Mouse (Mus musculus): Measurements from ENCODE around the gene Dnajc5g. TPM values are rescaled to one million over a fixed set of nuclear protein-coding genes. Genes with fewer than 3 reads are reported as not detected.

Gene Dnajc5g
- total RNA-seq, 4 experiments from 2014 or later, result not detected

DNA sequence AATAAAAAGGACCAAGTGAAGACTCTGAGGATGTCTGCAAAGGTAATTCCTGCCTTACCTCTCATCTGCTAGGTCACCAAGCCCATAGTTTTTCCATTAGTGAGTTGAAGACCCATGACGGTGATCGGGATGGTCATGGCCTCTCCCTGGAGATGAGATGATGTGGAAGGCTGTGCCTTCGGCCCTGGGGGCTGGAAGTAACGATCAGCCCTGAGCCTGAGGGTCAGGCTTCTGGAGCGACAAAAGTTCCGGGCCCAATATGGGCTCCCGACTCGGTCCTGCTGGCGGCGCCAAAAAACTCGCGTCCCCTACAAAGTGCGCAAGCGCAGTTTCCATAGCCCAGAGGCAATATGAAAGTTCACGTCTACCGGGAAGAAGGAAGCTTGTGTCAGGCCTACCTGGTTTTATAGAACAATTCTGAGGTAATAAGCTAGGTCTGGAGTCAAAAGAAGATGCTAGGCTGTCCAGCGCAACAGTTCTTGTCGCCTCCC lies 2.0 kb downstream of the Dnajc5g start, which contains the start of gene Slc30a3:
Slc30a3 (minus strand) TSS at position 238 of the 491 bp plus-strand sequence.
- DNase-seq (ENCODE audit: low spot score), result no peak

DNA sequence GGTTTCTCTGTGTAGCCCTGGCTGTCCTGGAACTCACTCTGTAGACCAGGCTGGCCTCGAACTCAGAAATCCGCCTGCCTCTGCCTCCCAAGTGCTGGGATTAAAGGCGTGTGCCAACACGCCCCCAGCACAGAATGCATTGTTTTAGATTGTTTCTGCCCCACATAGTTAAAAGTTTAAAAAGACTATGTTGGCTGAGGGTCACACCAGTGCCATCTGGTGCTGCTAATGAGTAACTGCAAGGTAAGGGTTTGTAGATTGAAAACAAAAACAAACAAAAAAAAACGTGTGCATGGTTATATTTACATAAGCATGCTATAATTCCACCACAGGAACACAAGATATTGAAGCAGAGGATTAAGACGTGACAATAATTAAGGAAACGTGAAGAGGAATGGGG lies 4.7 kb downstream of the Dnajc5g start:
- DNase-seq (ENCODE audit: low spot score), result no peak

DNA sequence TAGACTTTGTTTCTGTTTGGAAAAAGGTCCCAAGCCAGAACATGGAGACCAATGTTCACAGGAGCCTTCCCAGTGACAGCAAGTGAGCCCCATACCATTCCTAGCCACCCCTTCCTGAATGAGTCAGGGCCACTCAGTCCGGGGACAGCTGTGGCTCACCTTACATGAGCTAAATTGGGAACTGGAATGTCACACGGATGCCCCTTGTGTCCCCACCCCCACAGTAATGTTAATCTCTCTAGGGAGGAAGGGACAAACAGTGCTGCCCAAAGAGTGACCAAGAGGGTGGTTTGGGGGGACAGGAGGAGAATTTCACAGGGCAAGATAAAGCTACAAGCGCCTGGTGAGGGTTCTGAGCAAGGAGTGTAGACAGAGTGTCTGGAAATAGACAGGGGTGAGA lies 10.3 kb downstream of the Dnajc5g start, which contains the start of gene Trim54:
Trim54 (plus strand) TSS at position 359 of the 400 bp plus-strand sequence.
- peak; percentile 63 for DNase-seq (ENCODE audit: low spot score)

DNA sequence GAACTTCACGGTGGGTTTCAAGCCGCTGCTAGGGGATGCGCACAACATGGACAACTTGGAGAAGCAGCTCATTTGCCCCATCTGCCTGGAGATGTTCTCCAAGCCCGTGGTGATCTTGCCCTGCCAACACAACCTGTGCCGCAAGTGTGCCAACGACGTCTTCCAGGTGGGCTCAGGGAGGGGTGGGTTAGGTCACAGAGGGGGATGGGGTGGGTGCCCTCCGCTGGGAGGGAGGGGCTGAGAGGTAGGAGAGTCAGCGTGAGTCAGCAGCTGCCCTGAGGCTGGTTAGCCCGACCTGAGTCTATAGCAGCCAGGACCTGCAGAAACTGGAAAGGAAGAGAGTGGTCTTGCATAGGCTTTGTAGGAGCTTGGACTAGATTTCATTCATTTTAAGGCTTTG lies 10.8 kb downstream of the Dnajc5g start:
- DNase-seq (ENCODE audit: low spot score), result no peak

DNA sequence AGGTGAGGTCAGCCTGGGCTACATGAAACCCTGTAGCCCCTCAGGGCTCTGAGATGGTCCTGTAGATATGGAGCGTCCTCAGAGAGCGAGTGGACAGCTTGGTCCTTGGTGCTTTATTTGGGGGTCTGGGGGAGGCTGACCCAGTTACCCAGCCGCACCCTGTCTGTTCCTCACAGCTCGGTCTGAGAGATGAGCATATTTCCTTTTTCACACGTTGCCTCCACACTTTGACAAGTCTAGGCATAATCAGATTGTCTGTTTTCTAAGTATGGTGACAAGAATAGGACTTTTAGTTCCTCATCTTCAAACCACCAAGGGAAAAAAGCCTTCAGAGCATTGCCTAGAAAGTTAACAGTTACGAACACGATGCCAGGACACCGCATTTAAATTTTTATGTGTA lies 15.0 kb downstream of the Dnajc5g start:
- DNase-seq (ENCODE audit: low spot score), result no peak

DNA sequence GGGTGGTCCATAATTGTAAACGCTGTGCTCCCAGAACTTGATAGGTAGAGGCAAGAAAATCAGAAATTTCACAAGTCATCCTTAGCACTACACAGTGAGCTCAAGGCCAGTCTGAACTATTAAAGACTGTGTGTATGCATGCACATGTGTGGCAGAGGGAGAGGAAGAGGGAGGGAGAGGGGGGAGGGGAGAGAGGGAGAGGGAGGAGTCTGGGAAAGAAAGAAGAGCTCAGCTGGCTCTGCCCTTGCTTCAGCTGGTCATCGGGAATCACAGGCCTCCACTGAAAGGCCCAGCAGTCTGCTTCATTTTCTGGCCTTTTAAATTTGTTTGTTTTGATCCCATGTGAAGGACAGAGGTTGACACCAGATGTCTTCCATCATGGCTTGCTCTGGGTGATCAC lies 17.4 kb downstream of the Dnajc5g start:
- no peak for DNase-seq (ENCODE audit: low spot score)

DNA sequence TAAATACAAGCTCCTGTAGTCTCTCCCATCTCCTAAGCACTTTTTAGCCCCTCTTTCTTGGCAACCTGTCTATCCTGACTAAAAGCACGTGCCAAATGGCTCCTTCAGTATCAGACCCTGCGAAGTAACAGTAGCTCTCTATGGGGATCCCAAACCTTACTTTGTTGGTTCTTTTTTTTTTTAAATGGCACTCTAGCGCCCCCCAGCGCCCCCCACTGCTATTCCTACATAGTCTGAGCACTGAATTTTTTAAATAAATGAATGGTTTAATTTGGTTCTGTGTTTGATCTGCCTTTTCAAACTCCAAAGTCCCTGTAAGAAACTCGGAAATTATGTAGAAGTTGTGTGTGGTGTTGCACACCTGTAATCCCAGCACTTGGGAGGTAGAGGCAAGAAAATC lies 20.0 kb downstream of the Dnajc5g start:
- no peak for DNase-seq (ENCODE audit: low spot score)

DNA sequence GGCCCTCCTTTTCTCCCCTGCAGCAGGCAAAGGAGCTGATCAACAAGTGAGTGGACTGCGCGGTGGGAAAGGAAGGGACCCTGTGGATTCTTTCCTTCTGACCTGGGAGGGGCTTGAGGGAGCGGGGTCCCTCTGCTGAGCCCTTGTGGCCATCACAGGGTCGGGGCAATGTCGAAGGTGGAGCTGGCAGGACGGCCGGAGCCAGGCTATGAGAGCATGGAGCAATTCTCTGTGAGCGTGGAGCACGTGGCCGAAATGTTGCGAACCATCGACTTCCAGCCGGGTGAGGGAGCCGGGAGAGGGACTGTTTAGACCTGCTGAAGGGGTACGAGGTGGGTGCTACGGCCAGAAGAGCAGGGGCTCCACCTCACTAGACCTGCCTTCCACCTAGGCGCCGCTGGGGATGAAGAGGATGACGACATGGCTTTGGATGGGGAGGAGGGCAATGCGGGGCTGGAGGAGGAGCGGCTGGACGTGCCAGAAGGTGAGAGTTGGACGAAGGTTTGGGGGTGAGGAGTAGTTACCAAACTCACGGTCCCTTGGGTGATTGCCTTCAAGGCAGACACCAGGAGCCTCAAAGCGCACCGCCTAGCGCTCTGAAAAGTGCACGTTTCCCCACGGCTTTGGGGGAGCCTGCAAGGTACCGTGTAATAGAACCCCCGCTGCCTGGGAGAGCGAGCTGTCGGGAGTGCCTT lies 30.8 kb downstream of the Dnajc5g start:
- no peak for DNase-seq (ENCODE audit: low spot score)

DNA sequence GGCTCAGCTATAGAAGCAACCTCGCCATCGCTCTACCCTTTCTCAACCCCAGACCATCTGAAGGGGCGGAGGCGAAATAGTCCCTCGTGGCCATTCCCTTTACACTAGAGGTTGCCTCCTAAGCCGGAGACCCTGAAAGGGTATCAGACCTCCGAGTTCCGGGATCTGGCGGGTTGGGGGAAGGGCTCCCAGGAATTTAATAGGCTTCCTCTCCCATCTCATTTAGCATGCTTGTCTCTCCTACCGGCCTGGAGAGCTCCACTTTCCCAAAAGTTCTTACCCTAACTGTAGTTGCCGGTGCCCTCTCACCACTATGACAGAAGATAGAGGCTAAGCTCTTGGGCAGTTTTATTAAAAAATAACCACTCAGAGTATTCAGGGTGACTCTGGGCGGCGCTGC lies 31.6 kb downstream of the Dnajc5g start:
- no peak for DNase-seq (ENCODE audit: low spot score)

DNA sequence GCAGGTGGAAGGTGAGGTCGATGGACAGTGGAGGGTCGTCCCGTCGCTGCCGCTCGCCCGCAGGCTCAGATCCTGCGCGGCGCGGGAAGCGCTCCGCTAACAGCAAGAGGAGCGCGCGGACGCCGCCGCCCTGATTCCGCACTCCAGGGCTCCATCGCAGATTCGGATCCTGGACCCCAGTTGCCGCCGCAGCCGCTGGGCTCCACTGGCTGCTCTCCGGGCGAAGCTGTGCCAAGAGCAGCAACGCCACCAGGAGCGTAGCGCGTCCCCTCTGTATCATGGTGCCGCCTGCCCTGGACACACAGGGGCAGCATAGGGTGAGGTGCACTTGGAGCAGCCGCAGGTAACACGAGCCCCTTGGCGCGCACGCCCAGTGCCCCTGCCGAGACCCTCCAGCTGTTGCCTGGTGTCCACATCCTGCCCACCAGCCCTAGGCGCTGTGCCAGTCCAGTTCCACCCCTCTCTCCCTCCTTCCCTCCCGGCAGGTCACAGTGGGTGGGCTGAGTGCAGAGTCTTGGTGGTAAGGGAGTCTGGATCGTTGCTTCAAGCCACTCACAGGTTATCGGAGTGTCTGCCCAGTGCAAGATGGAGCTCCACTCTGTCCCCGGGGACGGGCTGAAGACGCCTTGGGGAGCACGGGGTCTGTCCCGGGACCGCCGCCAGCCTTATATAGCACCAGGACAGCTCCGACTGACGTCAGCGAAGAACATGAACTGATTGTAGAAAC lies 32.3 kb downstream of the Dnajc5g start, which contains the start of gene Ucn:
Ucn (minus strand) TSS at position 589 of the 727 bp plus-strand sequence.
- no peak for DNase-seq (ENCODE audit: low spot score)

DNA sequence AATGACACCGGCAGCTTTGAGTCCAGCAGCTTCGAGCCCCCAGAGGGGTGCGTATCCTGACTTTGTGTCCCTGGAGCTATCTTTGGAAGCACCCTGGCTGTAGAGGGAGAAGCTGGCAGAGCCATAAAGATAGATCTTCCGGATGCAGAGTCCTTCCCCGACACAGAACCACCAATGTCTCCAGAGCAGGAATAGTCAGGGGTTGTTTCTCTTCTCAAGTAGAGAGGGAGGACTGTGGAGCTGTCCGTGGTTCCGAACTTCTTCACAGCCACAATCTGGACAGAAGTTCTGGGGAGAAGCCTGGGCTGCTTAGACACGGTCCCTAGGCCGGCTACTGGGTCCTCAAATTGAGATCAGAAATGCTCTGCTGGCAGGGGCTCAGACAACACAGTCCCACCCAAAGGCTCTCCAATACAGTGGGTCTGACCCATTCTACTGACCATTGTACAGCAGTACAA lies 32.9 kb downstream of the Dnajc5g start:
- DNase-seq (ENCODE audit: low spot score), result no peak

DNA sequence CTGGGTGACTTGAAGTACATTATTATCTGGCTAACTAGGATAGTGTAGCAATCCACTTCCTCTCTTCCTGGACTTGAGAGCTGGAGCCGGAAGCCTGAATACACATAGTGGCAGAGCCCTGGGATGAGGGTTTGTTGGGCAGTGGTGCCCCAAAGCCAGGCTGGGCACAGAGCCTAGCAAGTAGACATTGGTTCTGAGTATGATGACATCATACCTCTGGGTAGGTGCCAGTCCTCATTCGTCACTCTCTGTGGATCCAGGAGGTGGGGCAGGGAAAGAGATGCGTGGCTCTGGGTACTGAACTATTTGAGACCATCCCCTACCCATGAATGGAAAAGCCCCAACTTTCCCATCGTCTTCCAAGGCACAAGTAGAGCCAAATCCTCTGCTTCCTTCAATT lies 43.7 kb downstream of the Dnajc5g start:
- no peak for DNase-seq (ENCODE audit: low spot score)

DNA sequence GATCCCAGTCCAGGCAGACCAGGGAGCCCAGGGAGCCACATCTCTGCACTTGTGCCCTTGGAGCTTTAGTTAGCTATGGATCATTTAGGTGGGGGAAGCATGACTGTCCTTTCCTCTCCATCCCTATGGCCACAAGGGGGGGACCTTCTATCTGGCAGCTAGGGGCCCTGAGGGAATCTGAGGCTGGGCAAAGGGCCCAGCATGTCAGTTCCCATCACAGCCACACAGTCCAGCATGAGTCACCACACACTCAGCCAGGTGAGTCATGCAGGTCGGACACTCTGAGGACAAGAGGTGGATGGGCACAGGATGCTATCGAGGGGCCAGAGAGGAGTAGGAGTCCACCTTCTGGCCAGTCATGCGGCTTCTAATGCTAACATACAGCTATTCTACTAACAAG lies 45.7 kb downstream of the Dnajc5g start:
- peak; percentile 45 for DNase-seq (ENCODE audit: low spot score)

DNA sequence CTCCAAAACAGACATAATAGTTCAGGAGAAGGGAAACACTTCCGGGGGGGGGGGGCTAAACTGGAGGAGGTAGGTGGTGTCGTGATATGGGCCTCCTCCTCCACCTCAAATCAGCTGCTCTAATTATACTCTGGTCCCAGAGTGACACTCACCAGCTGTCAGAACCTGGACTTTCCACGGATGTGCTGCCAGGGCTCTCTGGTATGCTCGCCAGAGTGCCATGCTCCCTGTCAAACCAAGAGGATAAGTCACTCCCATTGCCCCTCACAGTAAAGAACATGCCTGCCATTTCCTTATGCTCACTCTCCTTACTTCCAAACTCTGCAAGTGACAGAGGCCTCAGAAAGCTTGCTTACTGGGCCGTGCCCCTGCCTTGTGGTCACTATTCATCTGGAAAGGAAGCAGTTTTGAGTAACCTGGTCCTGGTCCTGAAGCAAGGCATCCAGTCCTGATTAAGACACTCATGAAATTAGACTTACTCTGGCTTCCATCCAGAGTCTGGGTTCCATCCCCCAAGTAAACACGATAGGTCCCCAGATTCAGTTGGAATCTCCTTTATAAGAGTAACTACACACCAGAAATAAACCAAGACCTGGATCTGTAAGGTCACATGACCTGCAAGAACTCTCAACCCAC lies 47.5 kb downstream of the Dnajc5g start:
- DNase-seq (ENCODE audit: low spot score), result peak; percentile 36

DNA sequence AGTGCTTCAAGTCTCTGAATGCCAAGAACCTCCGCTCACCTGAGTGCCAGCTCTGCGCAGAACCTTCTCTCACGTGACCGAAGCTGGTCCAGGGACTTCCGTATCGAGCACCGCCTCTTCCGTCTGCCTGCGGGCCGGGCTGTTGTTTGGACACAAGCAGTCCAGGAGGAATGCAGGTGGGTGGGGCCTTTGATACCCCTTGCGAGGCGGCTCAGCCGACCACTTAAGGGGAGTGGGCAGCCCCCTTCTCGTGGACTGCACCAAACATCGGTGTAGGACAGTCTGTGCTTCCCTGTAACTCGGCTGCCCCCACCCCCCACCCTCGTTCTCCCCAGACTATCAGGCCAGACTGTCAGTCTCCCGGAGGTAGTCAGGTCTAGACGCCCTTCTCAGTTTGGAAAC lies 48.1 kb downstream of the Dnajc5g start, which contains the start of gene Mpv17:
Mpv17 (minus strand) TSS at position 100 of the 402 bp plus-strand sequence.
- DNase-seq (ENCODE audit: low spot score), result peak; percentile 86

Other genes with a start within 250 kb of the Dnajc5g start
- gene Tmem214, start 238.3 kb upstream of the Dnajc5g start, total RNA-seq (2022), result 10 to 100 TPM; 37.4 to 39.9 (median 38.4) TPM
- 1 to 10 TPM; 4.9 to 6.3 (median 5.6) TPM for gene Agbl5, start 217.6 kb upstream of the Dnajc5g start, total RNA-seq (2022)
- 100 to 1,000 TPM; 140 to 164 (median 156) TPM for gene Ost4, start 198.5 kb upstream of the Dnajc5g start, total RNA-seq (2022)
- 10 to 100 TPM; 13.9 to 16.6 (median 16.0) TPM for gene Emilin1, start 192.9 kb upstream of the Dnajc5g start, total RNA-seq (2022)
- gene Khk, start 184.9 kb upstream of the Dnajc5g start, total RNA-seq (2022), result 10 to 100 TPM; 23.8 to 31.8 (median 26.6) TPM
- under 1 TPM; 0.37 to 0.97 (median 0.60) TPM for gene Cgref1, start 160.7 kb upstream of the Dnajc5g start, total RNA-seq (2022)
- gene Preb, start 145.9 kb upstream of the Dnajc5g start, total RNA-seq (2022), result 10 to 100 TPM; 82.1 to 97.6 (median 89.6) TPM
- 1 to 10 TPM in 1 of 4 experiments, under 1 TPM in 3; 0.85 to 1.9 (median 0.91) TPM for gene Tcf23, start 137.6 kb upstream of the Dnajc5g start, total RNA-seq (2022)
- gene Atraid, start 58.0 kb upstream of the Dnajc5g start, total RNA-seq (2022), result 10 to 100 TPM; 51.3 to 56.5 (median 53.1) TPM
- 10 to 100 TPM; 10.8 to 18.8 (median 12.4) TPM for gene Slc5a6, start 57.4 kb upstream of the Dnajc5g start, total RNA-seq (2022)
- gene Cad, start 51.5 kb upstream of the Dnajc5g start, total RNA-seq (2022), result 10 to 100 TPM; 13.0 to 17.3 (median 16.3) TPM
- gene Slc30a3, start 2.0 kb downstream of the Dnajc5g start, total RNA-seq (2022), result under 1 TPM in 1 of 4 experiments, not detected in 3; 0.16 TPM
- gene Trim54, start 10.4 kb downstream of the Dnajc5g start, total RNA-seq (2022), result 100 to 1,000 TPM; 360 to 427 (median 392) TPM
- gene Ucn, start 32.5 kb downstream of the Dnajc5g start, total RNA-seq (2022), result not detected
- gene Mpv17, start 48.0 kb downstream of the Dnajc5g start, total RNA-seq (2022), result 10 to 100 TPM; 48.1 to 63.1 (median 53.9) TPM
- 1 to 10 TPM in 1 of 4 experiments, under 1 TPM in 3; 0.29 to 3.4 (median 0.55) TPM for gene Gm29609, start 73.6 kb downstream of the Dnajc5g start, total RNA-seq (2022)
- gene Gtf3c2, start 73.9 kb downstream of the Dnajc5g start, total RNA-seq (2022), result 10 to 100 TPM; 23.6 to 33.3 (median 26.4) TPM
- 10 to 100 TPM; 62.1 to 65.5 (median 62.7) TPM for gene Snx17, start 86.9 kb downstream of the Dnajc5g start, total RNA-seq (2022)
- 10 to 100 TPM; 40.2 to 53.8 (median 44.7) TPM for gene Eif2b4, start 87.1 kb downstream of the Dnajc5g start, total RNA-seq (2022)
- gene Zfp513, start 96.0 kb downstream of the Dnajc5g start, total RNA-seq (2022), result 10 to 100 TPM in 1 of 4 experiments, 1 to 10 TPM in 3; 7.1 to 11.2 (median 8.1) TPM
- 10 to 100 TPM; 45.3 to 71.9 (median 57.3) TPM for gene Ppm1g, start 114.4 kb downstream of the Dnajc5g start, total RNA-seq (2022)
- 10 to 100 TPM; 75.9 to 87.9 (median 81.8) TPM for gene Nrbp1, start 134.6 kb downstream of the Dnajc5g start, total RNA-seq (2022)
- under 1 TPM in 2 of 4 experiments, not detected in 2; 0.72 to 0.87 TPM for gene Gm9970, start 134.9 kb downstream of the Dnajc5g start, total RNA-seq (2022)
- 1 to 10 TPM; 1.3 to 2.5 (median 1.6) TPM for gene Krtcap3, start 145.4 kb downstream of the Dnajc5g start, total RNA-seq (2022)
- gene Ift172, start 184.8 kb downstream of the Dnajc5g start, total RNA-seq (2022), result 10 to 100 TPM; 33.9 to 50.7 (median 42.3) TPM
- 1 to 10 TPM; 2.6 to 5.6 (median 5.2) TPM for gene Fndc4, start 189.8 kb downstream of the Dnajc5g start, total RNA-seq (2022)
- not detected for gene Gckr, start 191.2 kb downstream of the Dnajc5g start, total RNA-seq (2022)